Mouse (Mus musculus) erythroid progenitor cell, adult 5-6 weeks (primary cell): ENCODE data around the gene Wdr86. TPM values are rescaled to one million over a fixed set of nuclear protein-coding genes. Genes with fewer than 3 reads are reported as not detected.
"Not testable (repeated sequence)": the region's sequence is repeated elsewhere in the genome, so short reads cannot be mapped to it uniquely, and the experiment has no call there.

Experiments
- ATAC-seq: replicated peaks from 2 replicates; pipeline ENCODE4 v1.8.0; 2016; ENCODE audit warnings: moderate number of reproducible peaks, mild to moderate bottlenecking, moderate TSS enrichment, inconsistent platforms; ENCODE audit not compliant: poor library complexity, low FRiP score, severe bottlenecking
- total RNA-seq, 2 experiments: library from RNA; stranded (forward) in 1 of 2; stranded (reverse) in 1 of 2; fragments of 150-400 nt in 1 of 2; fragments of 186-747, 209-891 nt in 1 of 2; gene quantifications; 2 replicates each; pipeline versions ENCODE4 v1.2.3 to v1.2.4; 2015 to 2017; ENCODE audit warnings: low replicate concordance in 2 of 2

Wdr86 gene
- total RNA-seq (2015; ENCODE audit: low replicate concordance): not detected in 2 replicates
- 5.4 TPM in 1 of 2 replicates, not detected in the other for total RNA-seq (2017; ENCODE audit: low replicate concordance)

DNA sequence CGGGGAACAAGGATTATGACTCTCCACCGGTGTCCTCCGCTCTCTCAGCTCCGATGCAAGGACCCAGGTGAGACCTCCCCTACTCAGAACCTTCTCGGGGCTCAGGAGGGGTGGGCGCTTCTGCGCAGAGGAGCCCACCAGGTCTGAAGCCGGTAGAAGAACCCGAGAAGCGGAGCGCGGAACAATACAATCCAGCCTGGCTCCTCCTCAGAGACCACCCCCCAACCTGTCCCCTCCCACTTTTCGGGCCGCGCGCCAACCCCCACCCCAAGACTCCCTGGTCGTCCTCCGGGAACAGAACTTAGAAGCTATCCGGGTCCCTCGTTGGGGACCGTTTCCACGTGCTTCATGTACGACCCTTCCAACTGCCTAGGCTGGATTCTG is at the start of gene Wdr86:
Wdr86 (minus strand) TSS at position 240 of the 384 bp plus-strand sequence.
- ATAC-seq: no peak

DNA sequence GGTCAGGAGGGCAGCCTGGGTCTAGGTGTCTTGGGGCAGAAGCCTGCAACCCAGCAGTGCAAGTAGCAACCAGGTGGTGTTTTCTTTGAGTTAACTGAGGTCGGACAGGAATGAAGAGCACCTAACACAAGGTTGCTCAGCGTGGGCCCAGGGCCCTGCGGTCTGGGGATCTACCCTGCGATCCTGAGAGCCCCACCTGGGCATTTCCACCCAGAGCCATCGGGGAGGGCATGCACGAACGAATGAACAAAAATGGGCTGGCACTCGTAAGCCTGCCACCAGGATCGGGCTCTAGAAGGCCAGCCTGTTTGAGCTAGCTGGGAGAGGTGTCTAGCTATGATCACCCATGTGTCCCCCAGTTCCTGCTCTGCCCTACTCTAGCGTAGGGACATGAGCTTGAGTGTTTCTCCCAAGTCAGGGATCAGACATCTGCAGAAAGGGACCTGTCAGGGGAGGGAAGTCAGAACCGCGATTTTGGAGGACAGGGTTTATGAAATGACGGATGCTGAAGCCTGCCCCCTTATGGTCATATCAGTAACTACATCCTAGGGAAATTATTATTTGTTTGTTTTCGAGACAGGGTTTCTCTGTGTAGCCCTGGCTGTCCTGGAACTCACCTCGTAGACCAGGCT is 49.5 kb upstream of the Wdr86 start:
- peak; percentile 46; the same call in 1 of the 2 replicates for ATAC-seq

DNA sequence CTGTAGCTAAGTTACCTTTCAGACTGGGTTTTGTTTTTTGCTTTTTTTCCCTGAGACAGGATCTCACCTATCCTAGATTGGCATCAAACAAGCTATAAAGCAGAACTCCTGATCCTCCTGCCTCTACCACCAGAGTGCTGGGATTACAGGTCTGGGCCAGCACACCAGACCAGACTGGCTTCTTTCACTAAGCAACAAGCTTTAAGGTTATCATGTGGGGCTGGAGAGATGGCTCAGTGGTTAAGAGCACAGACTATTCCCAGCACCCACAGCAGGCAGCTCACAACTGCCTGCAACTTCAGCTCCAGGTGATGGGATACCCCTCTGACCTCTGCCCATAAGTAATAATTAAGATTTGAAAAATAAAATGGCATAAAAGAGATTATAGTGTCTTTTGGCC is 48.8 kb upstream of the Wdr86 start:
- no peak for ATAC-seq

DNA sequence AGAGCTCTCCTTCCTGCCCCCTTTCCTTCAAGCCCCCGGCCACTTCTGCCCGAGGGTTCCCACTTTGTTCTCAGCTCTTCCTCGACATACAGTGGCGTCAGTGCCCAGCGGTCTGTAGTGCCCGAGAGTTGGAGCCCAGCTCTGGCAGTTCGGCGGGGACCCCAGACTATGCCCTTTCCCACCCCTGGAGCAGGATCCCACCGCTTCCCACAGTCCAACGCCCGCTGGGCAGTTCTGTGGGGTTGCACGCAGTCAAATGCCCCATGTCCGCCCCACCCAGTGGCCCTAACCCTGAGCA is 48.3 kb upstream of the Wdr86 start:
- ATAC-seq: no peak

GRCm38 (mm10) chr5:24778082-24778842 is 47.7 kb upstream of the Wdr86 start:
- no peak for ATAC-seq

GRCm38 (mm10) chr5:24776681-24777080 is 46.2 kb upstream of the Wdr86 start:
- no peak for ATAC-seq

- ATAC-seq: not testable (repeated sequence)
These were observed 44.0 kb upstream of the Wdr86 start for GRCm38 (mm10) chr5:24774549-24774948.

GRCm38 (mm10) chr5:24757816-24758215 is 27.3 kb upstream of the Wdr86 start, which contains the start of gene Crygn:
Gene Crygn, minus strand, starts transcription at chr5:24758008.
- ATAC-seq: peak; percentile 49; the same call in 1 of the 2 replicates

DNA sequence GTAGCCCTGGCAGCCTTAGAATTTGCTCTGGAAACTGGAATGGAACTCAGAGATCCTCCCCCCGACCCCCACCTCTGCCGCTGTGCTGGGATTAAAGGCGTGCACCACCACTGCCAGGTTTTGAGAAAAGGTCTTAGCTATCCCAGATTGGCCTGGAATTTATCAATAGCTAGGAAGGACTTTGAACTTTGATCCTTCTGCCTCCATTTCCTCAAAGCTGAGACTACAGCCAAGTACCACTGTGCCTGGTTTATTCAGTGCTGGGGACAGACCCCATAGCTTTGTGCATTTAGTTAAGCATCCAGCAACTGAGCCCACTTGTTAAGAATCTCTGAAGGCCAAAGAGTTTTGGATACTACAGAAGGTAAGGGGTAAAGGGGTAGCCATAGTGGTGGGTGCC is 26.4 kb upstream of the Wdr86 start:
- no peak for ATAC-seq

DNA sequence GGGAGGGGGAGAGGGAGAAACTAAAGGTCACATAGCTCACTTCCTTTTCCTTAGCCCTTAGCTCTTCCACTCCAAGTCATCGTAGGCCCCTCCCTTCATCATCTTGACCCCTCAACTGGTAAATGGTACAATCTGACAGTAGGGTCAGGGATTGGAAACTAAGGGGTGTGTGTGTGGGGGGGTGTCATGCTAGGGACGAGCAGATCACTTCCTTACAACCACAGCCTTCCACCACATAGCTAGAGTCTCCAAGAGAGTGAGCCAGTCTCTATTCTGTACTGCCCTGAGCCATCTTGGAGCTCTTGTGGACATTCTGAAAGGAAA is 21.6 kb upstream of the Wdr86 start:
- no peak for ATAC-seq

DNA sequence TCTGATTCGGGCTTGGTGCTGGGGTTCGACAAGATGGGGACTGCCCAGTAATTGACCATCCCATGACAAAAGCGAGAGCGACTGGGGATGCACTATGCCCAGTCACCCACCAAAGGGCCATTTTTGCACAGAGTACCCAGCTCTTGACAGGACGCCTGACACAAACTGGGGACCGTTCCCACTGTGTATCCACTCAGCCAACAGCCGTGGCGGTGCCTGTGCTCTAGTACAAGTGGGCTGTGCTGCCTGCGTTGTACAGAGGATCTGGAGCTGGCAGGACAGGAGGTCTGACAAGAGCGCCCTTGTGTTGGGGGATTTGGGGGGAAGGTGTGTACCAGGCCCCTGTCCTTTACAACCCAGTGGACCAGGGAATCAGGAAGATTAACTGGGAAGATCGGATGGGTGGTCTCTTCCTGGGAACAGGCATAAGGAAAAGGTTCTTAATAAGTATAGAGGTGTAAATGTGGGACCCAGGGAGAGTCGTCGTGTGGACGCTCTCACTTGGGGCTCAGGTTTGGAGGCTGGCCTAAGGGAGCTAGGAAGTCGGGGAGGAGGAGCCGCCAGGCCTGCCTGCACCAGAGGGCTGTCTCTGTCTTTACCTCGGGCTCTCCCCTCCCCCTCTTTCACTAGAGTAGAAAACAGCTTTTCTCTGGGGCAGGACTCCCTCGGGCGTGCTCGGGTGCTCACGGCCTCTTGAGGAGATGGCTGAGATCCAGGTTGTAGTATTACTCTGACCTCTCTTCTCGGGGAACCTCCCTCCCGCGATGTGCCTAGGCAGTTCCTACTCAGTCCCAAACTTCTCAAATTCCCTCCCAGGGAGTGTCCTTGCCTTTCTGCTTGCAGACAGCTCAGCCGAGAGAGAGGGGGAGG is 21.0 kb upstream of the Wdr86 start:
- no peak for ATAC-seq

DNA sequence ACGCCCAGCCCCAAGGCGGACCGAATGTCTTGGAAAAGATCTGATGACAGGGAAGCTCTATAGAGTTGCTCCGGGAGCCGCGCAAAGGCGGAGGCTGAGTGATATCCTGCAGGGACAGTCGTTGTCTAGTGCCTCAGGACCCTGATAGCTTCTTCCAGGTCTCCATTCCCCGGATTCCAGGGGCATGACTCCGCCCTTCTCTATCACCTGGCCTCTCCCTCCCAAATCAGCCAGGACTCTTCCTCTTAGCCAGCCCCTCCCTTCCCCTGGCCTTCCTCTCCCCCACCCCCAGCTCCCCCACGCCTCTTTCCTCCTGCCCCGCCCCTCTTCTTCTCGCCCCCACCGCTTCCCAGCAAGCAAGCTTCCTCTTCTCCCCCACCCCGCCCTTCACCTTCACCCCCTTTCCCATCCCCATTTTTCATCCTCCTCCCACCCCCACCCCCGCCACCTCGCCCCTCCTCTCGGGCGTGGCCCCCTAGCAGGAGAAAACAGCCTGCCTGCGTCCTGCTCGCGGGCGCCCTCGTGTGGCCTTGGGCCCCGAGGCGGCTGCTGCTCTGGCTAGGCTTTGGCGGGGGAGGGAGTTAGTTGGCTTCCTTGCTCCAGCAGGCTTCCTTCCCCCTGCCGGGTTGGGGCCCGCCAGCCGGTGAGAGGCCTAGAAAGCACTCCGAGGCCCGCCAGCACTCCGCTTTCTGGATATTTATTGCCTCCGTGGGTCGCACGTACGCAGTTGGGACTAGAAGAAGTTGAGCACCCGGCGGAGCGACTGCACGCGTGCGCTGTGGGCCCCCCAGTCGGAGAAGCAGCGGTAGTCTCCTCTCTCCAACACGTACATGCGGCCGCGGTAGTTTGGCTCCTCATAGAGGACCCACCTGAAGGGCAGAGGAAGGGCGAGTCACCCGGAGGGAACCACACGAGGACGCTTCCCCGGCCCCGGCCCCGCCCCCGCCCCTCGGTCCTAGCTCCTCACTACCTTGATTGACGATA is 20.1 kb upstream of the Wdr86 start:
- no peak for ATAC-seq

- ATAC-seq: no peak
These were observed 19.2 kb upstream of the Wdr86 start for GRCm38 (mm10) chr5:24749731-24750130.

GRCm38 (mm10) chr5:24747533-24747932 is 17.0 kb upstream of the Wdr86 start:
- ATAC-seq: no peak

DNA sequence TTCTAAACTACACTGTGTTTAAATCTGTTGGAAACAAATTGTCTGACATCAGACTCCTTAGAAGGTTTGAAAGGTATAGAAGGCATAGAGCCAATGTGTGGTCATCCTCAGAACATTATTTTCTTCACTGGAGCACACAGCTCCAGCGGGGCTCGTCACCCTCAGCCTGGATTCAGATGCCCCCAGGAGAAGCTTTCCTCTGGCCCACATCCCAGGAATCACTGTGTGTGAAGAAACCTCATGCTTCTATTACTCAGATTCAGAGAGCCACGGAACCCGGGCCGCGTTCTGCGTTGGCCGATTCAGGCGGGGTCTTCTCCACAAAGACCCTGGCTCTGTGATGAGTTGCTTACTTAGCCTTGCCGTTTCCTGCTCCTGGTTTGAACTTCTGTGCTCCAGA is 13.4 kb upstream of the Wdr86 start:
- no peak for ATAC-seq

DNA sequence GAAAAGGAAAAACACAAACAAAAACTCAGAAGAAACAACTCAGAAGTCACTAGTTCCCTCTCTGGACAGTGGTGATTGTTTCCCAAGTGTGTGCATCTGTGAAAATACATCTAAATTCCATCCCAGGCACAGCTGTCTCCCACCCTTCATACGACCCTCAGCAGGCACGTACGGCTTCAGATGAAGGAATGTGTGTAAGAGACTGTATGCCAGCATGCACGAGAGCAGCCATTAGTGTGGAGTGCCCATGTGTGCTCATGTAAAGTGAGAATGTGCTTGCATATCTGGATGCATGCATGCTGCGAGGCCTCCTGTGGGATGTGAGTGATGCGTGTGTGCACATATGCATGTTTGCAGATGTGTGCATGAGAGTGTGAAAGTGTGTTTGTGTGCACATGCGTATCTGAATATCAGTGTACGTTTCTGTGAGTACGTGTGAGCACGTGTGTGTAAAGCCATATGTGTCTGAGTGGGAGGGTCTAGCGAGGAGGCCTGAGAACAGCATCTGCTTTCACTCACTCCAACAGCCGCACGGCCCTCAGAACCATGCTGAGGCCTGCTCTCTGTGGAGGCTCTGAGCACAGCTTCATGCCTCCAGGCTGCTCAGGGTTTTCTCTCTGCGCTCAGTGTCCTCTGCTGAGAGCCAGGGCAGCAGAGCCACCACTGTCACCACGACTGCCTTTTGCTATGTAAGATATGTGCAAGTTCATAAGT is 10.8 kb upstream of the Wdr86 start:
- no peak for ATAC-seq

GRCm38 (mm10) chr5:24739141-24739753 is 8.7 kb upstream of the Wdr86 start:
- ATAC-seq: no peak

DNA sequence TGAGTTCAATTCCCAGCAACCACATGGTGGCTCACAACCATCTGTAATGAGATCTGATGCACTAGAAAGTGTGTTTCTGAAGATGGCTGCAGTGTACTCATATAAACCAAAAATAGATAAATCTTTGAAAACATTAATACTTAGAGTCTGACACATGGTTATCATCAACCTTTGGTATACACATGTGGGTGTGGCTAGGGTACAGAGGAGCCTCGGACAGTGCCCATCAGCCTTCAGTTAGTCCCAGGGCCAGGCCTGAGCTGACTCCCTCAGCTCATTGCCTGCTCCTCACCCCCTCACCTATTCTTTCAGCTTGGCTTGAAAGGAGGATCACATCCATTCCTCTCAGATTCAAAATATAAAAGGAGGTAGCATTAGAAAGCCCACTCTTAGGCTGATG is 8.0 kb upstream of the Wdr86 start:
- ATAC-seq: no peak

DNA sequence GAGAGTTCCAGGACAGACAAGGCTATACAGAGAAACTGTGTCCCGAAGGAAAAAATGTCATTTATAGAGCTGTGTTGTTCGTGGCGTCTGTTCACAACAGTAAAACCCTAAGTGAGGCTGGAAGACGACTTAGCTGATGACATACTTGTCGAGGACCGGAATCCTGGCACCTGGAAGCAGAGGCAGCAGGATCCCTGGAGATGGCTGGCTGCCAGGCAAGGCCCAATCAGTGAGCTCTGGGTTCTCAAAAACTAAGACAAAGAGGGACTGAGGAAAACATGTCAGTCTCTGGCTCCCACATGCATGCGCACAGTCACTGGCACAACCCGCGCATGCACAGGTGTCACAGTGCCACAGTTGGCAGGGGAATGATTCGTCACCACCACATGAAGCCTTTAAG is 7.1 kb upstream of the Wdr86 start:
- ATAC-seq: no peak
